Mouse (Mus musculus): ENCODE results near the gene Gm28434. TPM values are rescaled to one million over a fixed set of nuclear protein-coding genes. Genes with fewer than 3 reads are reported as not detected.

Gene Gm28434
- polyA plus RNA-seq (2015; fragmentation: Nextera tagmentation; extraction: Ambion mirVana): not detected in 2 replicates

- Histone ChIP-seq H3K4me1 (ENCODE audit: control insufficient read depth, insufficient read depth, low read length) (no peaks in the 10 kb centered on the region), H3K9ac (ENCODE audit: low read length) (no peak within 1 kb of the TSS), H3K4me3 (ENCODE audit: low read length) (no peak within 1 kb of the TSS), H3K4me2 (ENCODE audit: low read depth, low read length) (no peak within 1 kb of the TSS), H3K9me3 (replicated peaks; ENCODE audit: control insufficient read depth, low read length) (no peaks in the 10 kb centered on the region), H3K36me3 (ENCODE audit: control insufficient read depth, insufficient read depth) (no peaks in the 10 kb centered on the region), H3K27ac (ENCODE audit: low read length) (no peak within 1 kb of the TSS), H3K27me3 (ENCODE audit: control insufficient read depth, insufficient read depth, low read length) (no peaks in the 10 kb centered on the region)
- ATAC-seq (replicated peaks; ENCODE audit: extremely low read depth, insufficient read depth, low FRiP score): no peak
- WGBS: 42% methylated on average over 2 of the region's 2 CpGs
Observed at GRCm38 (mm10) chr5:87969201-87969600, at the start of gene Gm28434, which contains the start of gene 2310003L06Rik. Gene Gm28434 (plus strand): TSS chr5:87969517. Gene 2310003L06Rik (plus strand): TSS chr5:87969459.

- Histone ChIP-seq H3K9ac (ENCODE audit: low read length) (no peak within 1 kb of the TSS), H3K27ac (ENCODE audit: low read length) (no peak within 1 kb of the TSS), H3K4me3 (ENCODE audit: low read length) (no peak within 1 kb of the TSS), H3K36me3 (ENCODE audit: control insufficient read depth, insufficient read depth) (no peaks in the 10 kb centered on the region), H3K4me2 (ENCODE audit: low read depth, low read length) (no peak within 1 kb of the TSS), H3K27me3 (ENCODE audit: control insufficient read depth, insufficient read depth, low read length) (no peaks in the 10 kb centered on the region), H3K9me3 (replicated peaks; ENCODE audit: control insufficient read depth, low read length) (no peaks in the 10 kb centered on the region), H3K4me1 (ENCODE audit: control insufficient read depth, insufficient read depth, low read length) (no peaks in the 10 kb centered on the region)
- ATAC-seq (replicated peaks; ENCODE audit: extremely low read depth, insufficient read depth, low FRiP score): no peak
- WGBS: 44% methylated on average over 5 of the region's 5 CpGs
Observed at GRCm38 (mm10) chr5:87925372-87925771, 43.9 kb upstream of the Gm28434 start, which contains the start of gene Csn3. Gene Csn3 (plus strand): TSS chr5:87925579.

GRCm38 (mm10) chr5:87931603-87932002 is 37.7 kb upstream of the Gm28434 start:
- no peaks in the 10 kb centered on the region for H3K9me3 ChIP-seq (replicated peaks; ENCODE audit: control insufficient read depth, low read length)
- no peak overlapping the region for H3K4me2 ChIP-seq (ENCODE audit: low read depth, low read length)
- no peak overlapping the region for H3K9ac ChIP-seq (ENCODE audit: low read length)
- no peak overlapping the region for H3K4me3 ChIP-seq (ENCODE audit: low read length)
- H3K27ac ChIP-seq (ENCODE audit: low read length): no peak overlapping the region
- ATAC-seq (replicated peaks; ENCODE audit: extremely low read depth, insufficient read depth, low FRiP score): no peak
- no peaks in the 10 kb centered on the region for H3K27me3 ChIP-seq (ENCODE audit: control insufficient read depth, insufficient read depth, low read length)
- H3K36me3 ChIP-seq (ENCODE audit: control insufficient read depth, insufficient read depth): no peaks in the 10 kb centered on the region
- no peaks in the 10 kb centered on the region for H3K4me1 ChIP-seq (ENCODE audit: control insufficient read depth, insufficient read depth, low read length)
- WGBS: 53% methylated on average over 1 of the region's 1 CpGs

GRCm38 (mm10) chr5:87940752-87941151 is 28.6 kb upstream of the Gm28434 start:
- H3K4me3 ChIP-seq (ENCODE audit: low read length): no peak overlapping the region
- H3K9ac ChIP-seq (ENCODE audit: low read length): no peak overlapping the region
- no peaks in the 10 kb centered on the region for H3K27me3 ChIP-seq (ENCODE audit: control insufficient read depth, insufficient read depth, low read length)
- H3K27ac ChIP-seq (ENCODE audit: low read length): no peak overlapping the region
- H3K9me3 ChIP-seq (replicated peaks; ENCODE audit: control insufficient read depth, low read length): no peaks in the 10 kb centered on the region
- no peaks in the 10 kb centered on the region for H3K36me3 ChIP-seq (ENCODE audit: control insufficient read depth, insufficient read depth)
- ATAC-seq (replicated peaks; ENCODE audit: extremely low read depth, insufficient read depth, low FRiP score): no peak
- H3K4me2 ChIP-seq (ENCODE audit: low read depth, low read length): no peak overlapping the region
- no peaks in the 10 kb centered on the region for H3K4me1 ChIP-seq (ENCODE audit: control insufficient read depth, insufficient read depth, low read length)
- 39% methylated on average over 3 of the region's 3 CpGs for WGBS

GRCm38 (mm10) chr5:87942515-87942914 is 26.8 kb upstream of the Gm28434 start:
- H3K4me2 ChIP-seq (ENCODE audit: low read depth, low read length): no peak overlapping the region

GRCm38 (mm10) chr5:87951836-87952235 is 17.5 kb upstream of the Gm28434 start:
- Histone ChIP-seq H3K9me3 (replicated peaks; ENCODE audit: control insufficient read depth, low read length) (no peaks in the 10 kb centered on the region), H3K27ac (ENCODE audit: low read length) (no peak overlapping the region), H3K9ac (ENCODE audit: low read length) (no peak overlapping the region), H3K4me3 (ENCODE audit: low read length) (no peak overlapping the region), H3K4me2 (ENCODE audit: low read depth, low read length) (no peak overlapping the region), H3K4me1 (ENCODE audit: control insufficient read depth, insufficient read depth, low read length) (no peaks in the 10 kb centered on the region), H3K36me3 (ENCODE audit: control insufficient read depth, insufficient read depth) (no peaks in the 10 kb centered on the region), H3K27me3 (ENCODE audit: control insufficient read depth, insufficient read depth, low read length) (no peaks in the 10 kb centered on the region)
- no peak for ATAC-seq (replicated peaks; ENCODE audit: extremely low read depth, insufficient read depth, low FRiP score)

More at GRCm38 (mm10) chr5:87942515-87942914, 26.8 kb upstream of the Gm28434 start:
- H3K27ac ChIP-seq (ENCODE audit: low read length): no peak overlapping the region
- ATAC-seq (replicated peaks; ENCODE audit: extremely low read depth, insufficient read depth, low FRiP score): no peak
- H3K9ac ChIP-seq (ENCODE audit: low read length): no peak overlapping the region
- H3K9me3 ChIP-seq (replicated peaks; ENCODE audit: control insufficient read depth, low read length): no peaks in the 10 kb centered on the region
- no peaks in the 10 kb centered on the region for H3K27me3 ChIP-seq (ENCODE audit: control insufficient read depth, insufficient read depth, low read length)
- no peaks in the 10 kb centered on the region for H3K4me1 ChIP-seq (ENCODE audit: control insufficient read depth, insufficient read depth, low read length)
- H3K36me3 ChIP-seq (ENCODE audit: control insufficient read depth, insufficient read depth): no peaks in the 10 kb centered on the region
- no peak overlapping the region for H3K4me3 ChIP-seq (ENCODE audit: low read length)

GRCm38 (mm10) chr5:87979139-87979538 is 9.8 kb downstream of the Gm28434 start, which contains the start of gene Cabs1:
Gene Cabs1 (plus strand): TSS chr5:87979439.
- no peaks in the 10 kb centered on the region for H3K36me3 ChIP-seq (ENCODE audit: control insufficient read depth, insufficient read depth)
- H3K4me2 ChIP-seq (ENCODE audit: low read depth, low read length): no peak within 1 kb of the TSS
- H3K9me3 ChIP-seq (replicated peaks; ENCODE audit: control insufficient read depth, low read length): no peaks in the 10 kb centered on the region
- H3K4me3 ChIP-seq (ENCODE audit: low read length): no peak within 1 kb of the TSS
- H3K27ac ChIP-seq (ENCODE audit: low read length): no peak within 1 kb of the TSS
- no peak for ATAC-seq (replicated peaks; ENCODE audit: extremely low read depth, insufficient read depth, low FRiP score)
- H3K27me3 ChIP-seq (ENCODE audit: control insufficient read depth, insufficient read depth, low read length): no peaks in the 10 kb centered on the region
- H3K9ac ChIP-seq (ENCODE audit: low read length): no peak within 1 kb of the TSS
- WGBS: 78% methylated on average over 3 of the region's 3 CpGs
- no peaks in the 10 kb centered on the region for H3K4me1 ChIP-seq (ENCODE audit: control insufficient read depth, insufficient read depth, low read length)

- no peak for ATAC-seq (replicated peaks; ENCODE audit: extremely low read depth, insufficient read depth, low FRiP score)
- WGBS: 49% methylated on average over 3 of the region's 3 CpGs
- no peak overlapping the region for H3K9ac ChIP-seq (ENCODE audit: low read length)
- no peaks in the 10 kb centered on the region for H3K9me3 ChIP-seq (replicated peaks; ENCODE audit: control insufficient read depth, low read length)
- no peak overlapping the region for H3K4me2 ChIP-seq (ENCODE audit: low read depth, low read length)
- H3K36me3 ChIP-seq (ENCODE audit: control insufficient read depth, insufficient read depth): no peaks in the 10 kb centered on the region
- H3K4me1 ChIP-seq (ENCODE audit: control insufficient read depth, insufficient read depth, low read length): no peaks in the 10 kb centered on the region
- no peak overlapping the region for H3K4me3 ChIP-seq (ENCODE audit: low read length)
- H3K27ac ChIP-seq (ENCODE audit: low read length): no peak overlapping the region
- H3K27me3 ChIP-seq (ENCODE audit: control insufficient read depth, insufficient read depth, low read length): no peaks in the 10 kb centered on the region
Observed at GRCm38 (mm10) chr5:87982468-87983214, 13.3 kb downstream of the Gm28434 start.

GRCm38 (mm10) chr5:88002249-88002648 is 32.9 kb downstream of the Gm28434 start, which contains the start of gene Smr3a:
Gene Smr3a (plus strand): TSS chr5:88002549.
- no peak for ATAC-seq (replicated peaks; ENCODE audit: extremely low read depth, insufficient read depth, low FRiP score)
- H3K9me3 ChIP-seq (replicated peaks; ENCODE audit: control insufficient read depth, low read length): no peaks in the 10 kb centered on the region
- H3K4me1 ChIP-seq (ENCODE audit: control insufficient read depth, insufficient read depth, low read length): no peaks in the 10 kb centered on the region
- H3K4me2 ChIP-seq (ENCODE audit: low read depth, low read length): no peak within 1 kb of the TSS
- no peaks in the 10 kb centered on the region for H3K36me3 ChIP-seq (ENCODE audit: control insufficient read depth, insufficient read depth)
- H3K27ac ChIP-seq (ENCODE audit: low read length): no peak within 1 kb of the TSS
- H3K27me3 ChIP-seq (ENCODE audit: control insufficient read depth, insufficient read depth, low read length): no peaks in the 10 kb centered on the region
- WGBS: 71% methylated on average over 3 of the region's 3 CpGs
- H3K9ac ChIP-seq (ENCODE audit: low read length): no peak within 1 kb of the TSS
- no peak within 1 kb of the TSS for H3K4me3 ChIP-seq (ENCODE audit: low read length)

Data from heart, embryonic 16.5 days (tissue).